Mouse (Mus musculus) thymus, adult 18-20 months (tissue): Measurements from ENCODE around the gene Slf2.

Source experiments
- DNase-seq, 2 experiments: peaks; one replicate each; pipeline ENCODE4 v3.0.0; 2022; ENCODE audit warnings: mixed read lengths in 2 of 2

The Slf2 gene

GRCm38 (mm10) chr19:44930744-44931453 is at the start of gene Slf2:
Gene Slf2 (plus strand): TSS chr19:44931151.
- peak; percentile 97 to 98 for DNase-seq

- no peak for DNase-seq
These were observed 48.4 kb upstream of the Slf2 start for GRCm38 (mm10) chr19:44882552-44883024.

- DNase-seq: no peak
These were observed 46.6 kb upstream of the Slf2 start for GRCm38 (mm10) chr19:44884331-44884730.

- DNase-seq: no peak
These were observed 44.5 kb upstream of the Slf2 start for GRCm38 (mm10) chr19:44886475-44886874.

GRCm38 (mm10) chr19:44887679-44888235 is 43.2 kb upstream of the Slf2 start:
- DNase-seq: no peak

GRCm38 (mm10) chr19:44889548-44889947 is 41.4 kb upstream of the Slf2 start:
- DNase-seq: no peak

GRCm38 (mm10) chr19:44891446-44891845 is 39.5 kb upstream of the Slf2 start:
- DNase-seq: no peak

GRCm38 (mm10) chr19:44893231-44893871 is 37.6 kb upstream of the Slf2 start:
- DNase-seq: no peak

GRCm38 (mm10) chr19:44895245-44895644 is 35.7 kb upstream of the Slf2 start:
- DNase-seq: no peak

GRCm38 (mm10) chr19:44896450-44896849 is 34.5 kb upstream of the Slf2 start:
- DNase-seq: no peak

- DNase-seq: no peak
These were observed 33.4 kb upstream of the Slf2 start for GRCm38 (mm10) chr19:44897521-44897920.

GRCm38 (mm10) chr19:44898646-44899045 is 32.3 kb upstream of the Slf2 start:
- no peak for DNase-seq

GRCm38 (mm10) chr19:44899104-44899793 is 31.7 kb upstream of the Slf2 start:
- DNase-seq: no peak

- DNase-seq: no peak
These were observed 30.8 kb upstream of the Slf2 start for GRCm38 (mm10) chr19:44899947-44900773.

- no peak for DNase-seq
These were observed 29.9 kb upstream of the Slf2 start for GRCm38 (mm10) chr19:44901047-44901446.

GRCm38 (mm10) chr19:44902324-44902723 is 28.6 kb upstream of the Slf2 start:
- no peak for DNase-seq

- no peak for DNase-seq
These were observed 27.5 kb upstream of the Slf2 start for GRCm38 (mm10) chr19:44903343-44904000.

- no peak for DNase-seq
These were observed 26.7 kb upstream of the Slf2 start for GRCm38 (mm10) chr19:44904141-44904720.

GRCm38 (mm10) chr19:44905316-44905715 is 25.6 kb upstream of the Slf2 start:
- DNase-seq: no peak

- DNase-seq: no peak
These were observed 22.9 kb upstream of the Slf2 start for GRCm38 (mm10) chr19:44907851-44908690.
